Mouse (Mus musculus) lung, adult 2 months (tissue): ENCODE measurements around the gene Rufy2.

ENCODE experiments used
- CTCF ChIP-seq: fragments of 200-500 bp; IDR thresholded peaks from 2 replicates; pipeline ENCODE4 v1.5.1; 2011; ENCODE audit warnings: mild to moderate bottlenecking, low read length, control low read depth; ENCODE audit not compliant: insufficient read depth
- POLR2A ChIP-seq: fragments of 200-500 bp; IDR thresholded peaks from 2 replicates; pipeline ENCODE4 v1.6.1; 2011; ENCODE audit warnings: low read depth, mild to moderate bottlenecking, control low read depth, low read length, borderline replicate concordance; ENCODE audit errors: extremely low read depth

GRCm38 (mm10) chr10:62944975-62945580 lies 34.9 kb upstream of the Rufy2 start:
- TF ChIP-seq CTCF (no peak), POLR2A (no peak)
